Mouse (Mus musculus) megakaryocyte, embryonic 14.5 days (primary cell): ENCODE measurements around the gene Wnt3a. TPM values are rescaled to one million over a fixed set of nuclear protein-coding genes. Genes with fewer than 3 reads are reported as not detected.

ENCODE experiments used
- H3K27me3 ChIP-seq: replicated peaks from 2 replicates; pipeline ENCODE3; 2012; ENCODE audit warnings: inconsistent platforms
- H3K36me3 ChIP-seq: replicated peaks from 2 replicates; pipeline ENCODE3; 2012; ENCODE audit warnings: low read length, inconsistent platforms, mixed read lengths
- H3K4me1 ChIP-seq: 2 replicates; pipeline ENCODE4 v1.6.1; 2012; ENCODE audit warnings: inconsistent platforms
- H3K4me3 ChIP-seq: replicated peaks from 2 replicates; pipeline ENCODE3; 2012; ENCODE audit warnings: moderate library complexity, mild to moderate bottlenecking, inconsistent platforms
- H3K9me3 ChIP-seq: 2 replicates; pipeline ENCODE4 v1.6.1; 2012; ENCODE audit warnings: inconsistent platforms
- FLI1 ChIP-seq: IDR thresholded peaks from 2 replicates; pipeline ENCODE4 v1.6.1; 2012; ENCODE audit warnings: low read length, inconsistent platforms, mixed read lengths
- GATA1 ChIP-seq: IDR thresholded peaks from 3 replicates; pipeline ENCODE4 v1.6.1; 2012; ENCODE audit warnings: mixed read lengths, low read length, inconsistent platforms, borderline replicate concordance
- polyA plus RNA-seq: library from polyadenylated mRNA; stranded (reverse); fragments of >175 nt; gene quantifications from 2 replicates; pipeline ENCODE4 v1.2.3, GENCODE M21; 2012; ENCODE audit warnings: low replicate concordance; ENCODE audit not compliant: insufficient read depth

The Wnt3a gene
- polyA plus RNA-seq: not detected in 2 replicates

GRCm38 (mm10) chr11:59290702-59291303, at the start of gene Wnt3a:
Wnt3a (minus strand) TSS chr11:59290752.
- Histone ChIP-seq H3K36me3 (no peaks in the 10 kb centered on the region), H3K27me3 (peaks cover 90% of the 10 kb centered on the region), H3K4me3 (peak within 1 kb of the TSS; percentile 42), H3K4me1 (peaks cover 11% of the 10 kb centered on the region; the same call in 1 of the 2 replicates), H3K9me3 (no peaks in the 10 kb centered on the region)
- TF ChIP-seq FLI1: no peak
- no peak for TF ChIP-seq GATA1

- TF ChIP-seq FLI1: no peak
- no peak for TF ChIP-seq GATA1
- Histone ChIP-seq H3K9me3 (peaks cover 6% of the 10 kb centered on the region; the same call in 1 of the 2 replicates), H3K27me3 (peaks cover 74% of the 10 kb centered on the region)
Measured at GRCm38 (mm10) chr11:59338736-59339120, 48.2 kb upstream of the Wnt3a start.

GRCm38 (mm10) chr11:59337955-59338735, 47.6 kb upstream of the Wnt3a start:
- Histone ChIP-seq H3K27me3 (peaks cover 73% of the 10 kb centered on the region), H3K4me1 (no peaks in the 10 kb centered on the region), H3K4me3 (no peak overlapping the region), H3K9me3 (peaks cover 6% of the 10 kb centered on the region; the same call in 1 of the 2 replicates), H3K36me3 (no peaks in the 10 kb centered on the region)
- TF ChIP-seq GATA1: no peak
- TF ChIP-seq FLI1: no peak

More at GRCm38 (mm10) chr11:59338736-59339120, 48.2 kb upstream of the Wnt3a start:
- H3K4me3 ChIP-seq: no peak overlapping the region
- no peaks in the 10 kb centered on the region for H3K36me3 ChIP-seq
- H3K4me1 ChIP-seq: no peaks in the 10 kb centered on the region

- Histone ChIP-seq H3K4me3 (no peak overlapping the region), H3K27me3 (peaks cover 70% of the 10 kb centered on the region), H3K9me3 (peaks cover 1% of the 10 kb centered on the region; the same call in 1 of the 2 replicates), H3K4me1 (no peaks in the 10 kb centered on the region), H3K36me3 (no peaks in the 10 kb centered on the region)
- TF ChIP-seq GATA1 (no peak), FLI1 (no peak)
Measured at GRCm38 (mm10) chr11:59336381-59336780, 45.8 kb upstream of the Wnt3a start.

GRCm38 (mm10) chr11:59335942-59336341, 45.4 kb upstream of the Wnt3a start:
- Histone ChIP-seq H3K4me1 (no peaks in the 10 kb centered on the region), H3K9me3 (no peaks in the 10 kb centered on the region), H3K27me3 (peaks cover 73% of the 10 kb centered on the region), H3K36me3 (no peaks in the 10 kb centered on the region), H3K4me3 (no peak overlapping the region)
- TF ChIP-seq FLI1: no peak

- H3K4me1 ChIP-seq: no peaks in the 10 kb centered on the region; the same call in 1 of the 2 replicates
- H3K4me3 ChIP-seq: no peak overlapping the region
- TF ChIP-seq FLI1: no peak
- no peak for TF ChIP-seq GATA1
- no peaks in the 10 kb centered on the region for H3K9me3 ChIP-seq
- H3K36me3 ChIP-seq: no peaks in the 10 kb centered on the region
- peaks cover 76% of the 10 kb centered on the region for H3K27me3 ChIP-seq
Measured at GRCm38 (mm10) chr11:59335150-59335549, 44.6 kb upstream of the Wnt3a start.

GRCm38 (mm10) chr11:59332938-59333337, 42.4 kb upstream of the Wnt3a start:
- TF ChIP-seq GATA1: no peak
- no peak for TF ChIP-seq FLI1
- no peak overlapping the region for H3K4me3 ChIP-seq

GRCm38 (mm10) chr11:59331167-59331869, 40.8 kb upstream of the Wnt3a start:
- Histone ChIP-seq H3K27me3 (peaks cover 89% of the 10 kb centered on the region), H3K9me3 (no peaks in the 10 kb centered on the region), H3K4me3 (no peak overlapping the region), H3K4me1 (no peaks in the 10 kb centered on the region; the same call in 1 of the 2 replicates), H3K36me3 (no peaks in the 10 kb centered on the region)
- TF ChIP-seq FLI1 (no peak), GATA1 (no peak)

More at GRCm38 (mm10) chr11:59332938-59333337, 42.4 kb upstream of the Wnt3a start:
- Histone ChIP-seq H3K36me3 (no peaks in the 10 kb centered on the region), H3K4me1 (no peaks in the 10 kb centered on the region; the same call in 1 of the 2 replicates), H3K27me3 (peaks cover 86% of the 10 kb centered on the region), H3K9me3 (no peaks in the 10 kb centered on the region)

GRCm38 (mm10) chr11:59330560-59330959, 40.0 kb upstream of the Wnt3a start:
- H3K27me3 ChIP-seq: peaks cover 86% of the 10 kb centered on the region
- H3K9me3 ChIP-seq: no peaks in the 10 kb centered on the region
- H3K4me1 ChIP-seq: no peaks in the 10 kb centered on the region; the same call in 1 of the 2 replicates
- H3K4me3 ChIP-seq: no peak overlapping the region
- TF ChIP-seq GATA1 (no peak), FLI1 (no peak)
- H3K36me3 ChIP-seq: no peaks in the 10 kb centered on the region

- Histone ChIP-seq H3K36me3 (no peaks in the 10 kb centered on the region), H3K4me3 (no peak overlapping the region), H3K4me1 (no peaks in the 10 kb centered on the region; the same call in 1 of the 2 replicates), H3K27me3 (peaks cover 83% of the 10 kb centered on the region), H3K9me3 (no peaks in the 10 kb centered on the region)
- TF ChIP-seq FLI1 (no peak), GATA1 (no peak)
Measured at GRCm38 (mm10) chr11:59329616-59330015, 39.1 kb upstream of the Wnt3a start.
